Mouse (Mus musculus) CH12.LX (cell line): ENCODE data around the gene Trmt112.

ENCODE experiments used
- CTCF ChIP-seq, 2 experiments: IDR thresholded peaks in 1 of 2; conservative IDR thresholded peaks in 1 of 2; 2 replicates each; pipeline ENCODE4 v1.5.1; 2011 to 2012; ENCODE audit warnings: low read depth in 2 of 2, low read length in 2 of 2, improper control_type of control experiment in 1 of 2, inconsistent platforms in 1 of 2, mild to moderate bottlenecking in 1 of 2, moderate library complexity in 1 of 2
- ELF1 ChIP-seq: IDR thresholded peaks from 2 replicates; pipeline ENCODE4 v1.6.1; 2014; ENCODE audit warnings: low read depth, mild to moderate bottlenecking, inconsistent platforms, low read length, improper control_type of control experiment
- EP300 ChIP-seq: IDR thresholded peaks from 2 replicates; pipeline ENCODE4 v1.6.1; 2011; ENCODE audit warnings: low read length, improper control_type of control experiment
- HCFC1 ChIP-seq: IDR thresholded peaks from 2 replicates; pipeline ENCODE4 v1.6.1; 2012; ENCODE audit warnings: low read depth, mild to moderate bottlenecking, inconsistent platforms, low read length, improper control_type of control experiment
- MAFK ChIP-seq: IDR thresholded peaks from 2 replicates; pipeline ENCODE4 v1.6.1; 2011; ENCODE audit warnings: low read length, improper control_type of control experiment; ENCODE audit not compliant: insufficient replicate concordance
- NELFE ChIP-seq: IDR thresholded peaks from 2 replicates; pipeline ENCODE4 v1.6.1; 2011; ENCODE audit warnings: low read depth, low read length, improper control_type of control experiment
- SIN3A ChIP-seq: IDR thresholded peaks from 2 replicates; pipeline ENCODE4 v1.6.1; 2012; ENCODE audit warnings: low read length, improper control_type of control experiment, inconsistent platforms
- ZC3H11A ChIP-seq: IDR thresholded peaks from 2 replicates; pipeline ENCODE4 v1.6.1; 2012; ENCODE audit warnings: low read depth, mild to moderate bottlenecking, inconsistent platforms, low read length, improper control_type of control experiment
- ZMIZ1 ChIP-seq: IDR thresholded peaks from 2 replicates; pipeline ENCODE4 v1.6.1; 2012; ENCODE audit warnings: low read depth, mild to moderate bottlenecking, inconsistent platforms, low read length, improper control_type of control experiment

DNA sequence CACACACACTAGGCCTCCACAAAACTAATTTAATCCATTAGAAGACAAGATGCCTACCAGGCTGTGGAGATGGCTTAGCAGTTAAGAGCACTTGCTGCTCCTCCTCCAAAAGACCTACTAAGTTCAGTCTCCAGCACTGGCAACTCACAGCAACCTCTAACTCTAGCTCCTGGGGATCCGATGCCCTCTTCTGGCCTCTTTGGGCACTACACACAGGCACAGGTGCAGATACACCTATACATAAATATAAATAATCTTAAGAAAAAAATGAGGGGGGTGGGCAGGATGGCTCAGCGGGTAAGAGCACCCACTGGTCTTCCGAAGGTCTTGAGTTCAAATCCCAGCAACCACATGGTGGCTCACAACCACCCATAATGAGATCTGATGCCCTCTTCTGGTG is 26.8 kb downstream of the Trmt112 start:
- peak in 1 of 2 experiments; percentile 56; a peak in 3 of 4 replicates for TF ChIP-seq CTCF (conservative IDR thresholded peaks at IDR 0.05 in 1 of 2, IDR thresholded peaks at IDR 0.05 in 1 of 2; ENCODE audit: low read depth in 2 of 2, low read length in 2 of 2)
- no peak for TF ChIP-seq SIN3A
- no peak for TF ChIP-seq NELFE
- no peak for TF ChIP-seq MAFK
- TF ChIP-seq ZC3H11A, result no peak
- TF ChIP-seq ZMIZ1, result no peak
- TF ChIP-seq HCFC1, result no peak
- TF ChIP-seq ELF1, result no peak
- no peak for TF ChIP-seq EP300
